In the genomic region with DNA sequence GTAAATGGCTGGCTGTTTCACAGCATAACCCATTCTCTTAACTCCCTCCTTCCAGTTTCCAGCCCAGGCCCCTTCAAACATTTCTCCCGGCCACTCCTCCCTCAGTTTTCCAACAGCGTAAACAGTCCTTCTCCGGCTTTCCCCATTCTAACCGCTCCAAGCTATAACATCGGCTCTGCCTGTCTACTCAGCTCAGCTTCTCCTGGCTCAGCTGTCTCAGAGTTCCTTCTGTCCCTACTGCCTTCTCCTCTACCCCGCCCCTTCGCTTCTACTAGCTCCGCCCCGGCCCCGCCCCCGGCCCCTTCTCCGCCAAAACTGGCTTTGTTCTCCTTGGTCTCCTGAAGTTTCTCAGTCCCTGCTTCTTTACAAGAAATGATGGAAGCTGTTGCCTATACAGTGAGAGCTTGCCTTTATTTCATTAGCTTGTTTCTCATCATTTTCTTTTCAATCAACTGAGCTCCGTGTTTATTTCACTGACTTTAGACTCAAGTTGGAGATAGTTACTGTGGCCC, we compare ENCODE assay signal across 7 mouse cellular contexts. TPM values are rescaled to one million over a fixed set of nuclear protein-coding genes. Genes with fewer than 3 reads are reported as not detected.
A peak's percentile ranks its signal among the peaks of the same experiment; 100 is the strongest.
DNase-seq lines count a peak whose midpoint lies in the region; ATAC-seq and TF ChIP-seq lines count a peak whose summit lies in the region.

A gene (minus strand): TSS at position 462 of the 512 bp plus-strand sequence.

- peaks cover 8% of the 10 kb centered on the region; the same call in 1 of the 2 replicates for H3K27me3 ChIP-seq in E14TG2a.4 (ENCODE audit: insufficient read depth, low read length)
- no peaks in the 10 kb centered on the region for H3K27me3 ChIP-seq in Patski
- H3K27me3 ChIP-seq in embryonic facial prominence, embryonic 12.5 days = no peaks in the 10 kb centered on the region
- H3K27me3 ChIP-seq in lung, embryonic 16.5 days (ENCODE audit: control insufficient read depth, insufficient read depth, low read depth, low read length) = no peaks in the 10 kb centered on the region

- peak within 1 kb of the TSS; percentile 84 for H3K4me2 ChIP-seq in embryonic facial prominence, embryonic 12.5 days (replicated peaks)
- peak within 1 kb of the TSS; percentile 92 for H3K4me2 ChIP-seq in lung, embryonic 16.5 days (ENCODE audit: low read depth, low read length)

- H3K9me3 ChIP-seq in E14TG2a.4 (ENCODE audit: low read length) = peaks cover 8% of the 10 kb centered on the region
- no peaks in the 10 kb centered on the region for H3K9me3 ChIP-seq in embryonic facial prominence, embryonic 12.5 days
- H3K9me3 ChIP-seq in lung, embryonic 16.5 days (ENCODE audit: control insufficient read depth, low read length) = no peaks in the 10 kb centered on the region

- peak within 1 kb of the TSS; percentile 51; the same call in 1 of the 2 replicates for H3K9ac ChIP-seq in embryonic facial prominence, embryonic 12.5 days
- peak within 1 kb of the TSS; percentile 82 for H3K9ac ChIP-seq in lung, embryonic 16.5 days (ENCODE audit: low read length)

- intact Hi-C loops in heart, postnatal 10 days (cut with DNase I) = no loop called here

- no peak for ATAC-seq in Patski
- peak; percentile 70; the same call in 1 of the 2 replicates for ATAC-seq in embryonic facial prominence, embryonic 12.5 days (ENCODE audit: insufficient number of reproducible peaks, insufficient read depth, low FRiP score, low TSS enrichment)
- peak; percentile 78 for ATAC-seq in lung, embryonic 16.5 days (ENCODE audit: low read depth)

- H3K27ac ChIP-seq in embryonic facial prominence, embryonic 12.5 days = peak within 1 kb of the TSS; percentile 97
- peak within 1 kb of the TSS; percentile 66 for H3K27ac ChIP-seq in lung, embryonic 16.5 days (ENCODE audit: low read length)

- peak within 1 kb of the TSS; percentile 97 for H3K4me3 ChIP-seq in E14TG2a.4 (replicated peaks; ENCODE audit: low read length)
- peak within 1 kb of the TSS; percentile 70 for H3K4me3 ChIP-seq in embryonic facial prominence, embryonic 12.5 days
- H3K4me3 ChIP-seq in lung, embryonic 16.5 days (ENCODE audit: low read length) = peak within 1 kb of the TSS; percentile 83

- in situ Hi-C loops in Patski (cut with MboI; ENCODE audit: low pct_unique_long_range_greater_than_20kb) = no loop called here

- H3K4me1 ChIP-seq in E14TG2a.4 (replicated peaks; ENCODE audit: low read depth, low read length) = peaks cover 18% of the 10 kb centered on the region
- peaks cover 9% of the 10 kb centered on the region; the same call in 1 of the 2 replicates for H3K4me1 ChIP-seq in embryonic facial prominence, embryonic 12.5 days
- H3K4me1 ChIP-seq in lung, embryonic 16.5 days (replicated peaks; ENCODE audit: control insufficient read depth, insufficient read depth, low read length) = peaks cover 10% of the 10 kb centered on the region

- TF ChIP-seq CTCF in E14TG2a.4 (conservative IDR thresholded peaks at IDR 0.05; ENCODE audit: low read length) (no peak), Patski (IDR thresholded peaks at IDR 0.05) (no peak)

- DNase-seq in Patski (ENCODE audit: low read depth, low spot score) = no peak
- DNase-seq in heart, postnatal 10 days = peak; percentile 22 to 25
- peak; percentile 51 to 69 for DNase-seq in kidney, postnatal 36 days
- DNase-seq in skeletal muscle tissue, adult 2 months (ENCODE audit: low read depth, low spot score) = peak; percentile 36

- peaks cover 32% of the 10 kb centered on the region for H3K36me3 ChIP-seq in E14TG2a.4 (ENCODE audit: insufficient read depth, low read length)
- peaks cover 37% of the 10 kb centered on the region for H3K36me3 ChIP-seq in embryonic facial prominence, embryonic 12.5 days
- peaks cover 14% of the 10 kb centered on the region for H3K36me3 ChIP-seq in lung, embryonic 16.5 days (ENCODE audit: control insufficient read depth, insufficient read depth, low read length)

- WGBS in embryonic facial prominence, embryonic 12.5 days = 4% methylated on average over 13 of the region's 13 CpGs
- 3% methylated on average over 13 of the region's 13 CpGs for WGBS in lung, embryonic 16.5 days

- POLR2A ChIA-PET in Patski (lab: Charles Lee) = no interaction called here

- CTCF ChIA-PET in Patski (lab: Charles Lee) = interaction anchor here (0.7 to 1.6 kb wide), 4 partner anchors 10 to 146 kb away, joined by 3 read pairs; no protein-coding TSS in a partner anchor

RNA-seq across cellular contexts. Expression of the gene that starts here (rescaled TPM):
- 14.0 TPM for polyA plus RNA-seq in Patski (2021)
- polyA plus RNA-seq in embryonic facial prominence, embryonic 12.5 days (2016; fragmentation: Nextera tagmentation; extraction: Ambion mirVana) = 57.7 and 63.1 TPM in 2 replicates
- 1 to 10 TPM; 4.0 to 5.5 TPM for total RNA-seq in heart, postnatal 10 days (2021)
- polyA plus RNA-seq in lung, embryonic 16.5 days (2015; fragmentation: Nextera tagmentation; extraction: Ambion mirVana) = 32.7 and 34.1 TPM in 2 replicates
